Mouse (Mus musculus) G1E (cell line): ENCODE measurements around the gene C1rl.

Experiments used
- CTCF ChIP-seq: IDR thresholded peaks from 2 replicates; pipeline ENCODE4 v1.5.1; 2012; ENCODE audit warnings: low read depth, low read length, inconsistent platforms, mixed read lengths
- GATA1 ChIP-seq: IDR thresholded peaks from 2 replicates; pipeline ENCODE4 v1.6.1; 2012; ENCODE audit warnings: borderline replicate concordance, low read length, inconsistent platforms, mixed read lengths
- TAL1 ChIP-seq: conservative IDR thresholded peaks from 2 replicates; pipeline ENCODE4 v1.6.1; 2012; ENCODE audit warnings: low read depth, low read length, inconsistent platforms, mixed read lengths

DNA sequence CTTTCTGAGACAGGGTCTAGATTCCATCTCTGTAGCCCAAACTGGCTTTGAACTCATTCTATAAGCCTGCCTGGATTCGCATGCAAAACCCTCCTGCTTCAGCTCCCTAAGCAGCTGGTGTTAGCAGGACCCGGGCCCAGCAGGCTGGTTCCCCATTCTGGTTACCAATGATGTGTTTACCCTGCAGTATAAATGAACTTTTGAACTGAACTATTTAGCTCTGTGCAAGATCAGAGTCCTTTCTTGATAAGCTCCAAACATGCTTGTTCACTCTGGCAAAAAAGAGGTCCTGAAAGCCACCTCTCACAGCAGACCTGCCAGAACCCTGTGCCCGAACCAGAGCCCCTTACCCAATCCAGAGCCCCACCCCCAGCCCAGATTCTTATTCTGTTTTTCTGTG, 35.0 kb downstream of the C1rl start:
- TF ChIP-seq CTCF (no peak), TAL1 (no peak), GATA1 (no peak)
